Mouse (Mus musculus) embryonic facial prominence, embryonic 10.5 days (tissue): ENCODE data around the gene Pdxdc1. TPM values are rescaled to one million over a fixed set of nuclear protein-coding genes. Genes with fewer than 3 reads are reported as not detected.
"Not testable (repeated sequence)": the region's sequence is repeated elsewhere in the genome, so short reads cannot be mapped to it uniquely, and the experiment has no call there.

ENCODE experiments used
- DNase-seq: peaks from one replicate; pipeline ENCODE4 v3.0.0-alpha.2; 2017; ENCODE audit warnings: low spot score
- H3K27ac ChIP-seq: fragments of 300-500 bp; sonication (generic); replicated peaks from 2 replicates; pipeline ENCODE4 v1.5.1; 2016; ENCODE audit warnings: mild to moderate bottlenecking
- H3K27me3 ChIP-seq: fragments of 300-500 bp; sonication (generic); replicated peaks from 2 replicates; pipeline ENCODE4 v1.6.1; 2016; ENCODE audit warnings: low read depth, mild to moderate bottlenecking; ENCODE audit not compliant: poor library complexity, severe bottlenecking
- H3K36me3 ChIP-seq: fragments of 300-500 bp; sonication (generic); replicated peaks from 2 replicates; pipeline ENCODE4 v1.6.1; 2016; ENCODE audit warnings: mild to moderate bottlenecking, moderate library complexity
- H3K4me1 ChIP-seq: fragments of 300-500 bp; sonication (generic); 2 replicates; pipeline ENCODE4 v1.6.1; 2016
- H3K4me3 ChIP-seq: fragments of 300-500 bp; sonication (generic); 2 replicates; pipeline ENCODE4 v1.5.1; 2016; ENCODE audit warnings: mild to moderate bottlenecking, moderate library complexity
- H3K9me3 ChIP-seq: fragments of 300-500 bp; sonication (generic); 2 replicates; pipeline ENCODE4 v1.6.1; 2016; ENCODE audit warnings: mild to moderate bottlenecking
- WGBS: fragments of 180-500 bp; shearing (Covaris S2); methylation state at CpG from one replicate; pipeline ENCODE4 v1.1.7; 2016; 5-methylcytosine and 5-hydroxymethylcytosine counted together
- polyA plus RNA-seq: library from polyadenylated mRNA; unstranded; fragments of >200 nt; fragmentation: Nextera tagmentation; extraction: Ambion mirVana; gene quantifications from 2 replicates; pipeline ENCODE4 v1.2.1, GENCODE M21; 2016

Gene Pdxdc1
- polyA plus RNA-seq, 1 experiment from 2014 or later: 72.2 TPM

- Histone ChIP-seq H3K9me3 (no peaks in the 10 kb centered on the region), H3K27ac (peak overlapping the region; percentile 83), H3K36me3 (peaks cover 31% of the 10 kb centered on the region), H3K4me1 (peaks cover 10% of the 10 kb centered on the region), H3K27me3 (no peaks in the 10 kb centered on the region), H3K4me3 (peak overlapping the region; percentile 60)
- DNase-seq: peak; percentile 56
- WGBS: 3% methylated on average over 42 of the region's 42 CpGs
These were observed 34.9 kb downstream of the Pdxdc1 start for GRCm38 (mm10) chr16:13867910-13868514.

GRCm38 (mm10) chr16:13867406-13867805 is 35.5 kb downstream of the Pdxdc1 start:
- not testable (repeated sequence) for H3K9me3 ChIP-seq, H3K27ac ChIP-seq, H3K27me3 ChIP-seq
- Histone ChIP-seq H3K4me1 (peaks cover 10% of the 10 kb centered on the region), H3K36me3 (peaks cover 37% of the 10 kb centered on the region), H3K4me3 (peak overlapping the region; percentile 60; the same call in 1 of the 2 replicates)
- 17% methylated on average over 5 of the region's 5 CpGs for WGBS
- DNase-seq: peak; percentile 28

GRCm38 (mm10) chr16:13866616-13867015 is 36.3 kb downstream of the Pdxdc1 start:
- WGBS: 89% methylated on average over 5 of the region's 5 CpGs
- Histone ChIP-seq H3K27me3 (no peaks in the 10 kb centered on the region), H3K9me3 (no peaks in the 10 kb centered on the region), H3K36me3 (peaks cover 32% of the 10 kb centered on the region), H3K4me1 (peaks cover 10% of the 10 kb centered on the region), H3K27ac (no peak overlapping the region), H3K4me3 (no peak overlapping the region)
- no peak for DNase-seq

GRCm38 (mm10) chr16:13866076-13866475 is 36.9 kb downstream of the Pdxdc1 start:
- Histone ChIP-seq H3K27me3 (no peaks in the 10 kb centered on the region), H3K4me1 (peaks cover 10% of the 10 kb centered on the region), H3K27ac (no peak overlapping the region), H3K4me3 (no peak overlapping the region), H3K9me3 (no peaks in the 10 kb centered on the region), H3K36me3 (peaks cover 28% of the 10 kb centered on the region)
- no peak for DNase-seq
- WGBS: 75% methylated on average over 4 of the region's 4 CpGs

GRCm38 (mm10) chr16:13853886-13854285 is 49.0 kb downstream of the Pdxdc1 start:
- no peak for DNase-seq
- WGBS: 92% methylated on average over 4 of the region's 4 CpGs
- H3K27me3 ChIP-seq: no peaks in the 10 kb centered on the region
- H3K4me1 ChIP-seq: no peaks in the 10 kb centered on the region
- peaks cover 61% of the 10 kb centered on the region for H3K36me3 ChIP-seq
- H3K27ac ChIP-seq: no peak overlapping the region
- H3K4me3 ChIP-seq: no peak overlapping the region
- no peaks in the 10 kb centered on the region for H3K9me3 ChIP-seq

- Histone ChIP-seq H3K36me3 (peaks cover 60% of the 10 kb centered on the region), H3K4me3 (no peak overlapping the region), H3K27ac (no peak overlapping the region), H3K27me3 (no peaks in the 10 kb centered on the region), H3K4me1 (no peaks in the 10 kb centered on the region), H3K9me3 (no peaks in the 10 kb centered on the region)
- 95% methylated on average over 4 of the region's 4 CpGs for WGBS
- DNase-seq: no peak
These were observed 51.5 kb downstream of the Pdxdc1 start for GRCm38 (mm10) chr16:13851446-13851845.

- Histone ChIP-seq H3K4me1 (no peaks in the 10 kb centered on the region), H3K36me3 (peaks cover 68% of the 10 kb centered on the region), H3K9me3 (no peaks in the 10 kb centered on the region), H3K27me3 (no peaks in the 10 kb centered on the region), H3K4me3 (no peak overlapping the region), H3K27ac (no peak overlapping the region)
- WGBS: 83% methylated on average over 2 of the region's 2 CpGs
- DNase-seq: no peak
These were observed 54.6 kb downstream of the Pdxdc1 start for GRCm38 (mm10) chr16:13848310-13848709.

- no peak for DNase-seq
- H3K4me3 ChIP-seq: no peak overlapping the region
- no peaks in the 10 kb centered on the region for H3K9me3 ChIP-seq
- no peaks in the 10 kb centered on the region for H3K27me3 ChIP-seq
- H3K27ac ChIP-seq: no peak overlapping the region
- H3K36me3 ChIP-seq: peaks cover 70% of the 10 kb centered on the region
- 91% methylated on average over 1 of the region's 1 CpGs for WGBS
- no peaks in the 10 kb centered on the region for H3K4me1 ChIP-seq
These were observed 56.3 kb downstream of the Pdxdc1 start for GRCm38 (mm10) chr16:13846675-13847074.

- H3K9me3 ChIP-seq: no peaks in the 10 kb centered on the region
- peaks cover 79% of the 10 kb centered on the region for H3K36me3 ChIP-seq
- WGBS: 90% methylated on average over 5 of the region's 5 CpGs
- H3K4me1 ChIP-seq: no peaks in the 10 kb centered on the region
- H3K27me3 ChIP-seq: no peaks in the 10 kb centered on the region
- no peak overlapping the region for H3K27ac ChIP-seq
- no peak for DNase-seq
- H3K4me3 ChIP-seq: no peak overlapping the region
These were observed 57.9 kb downstream of the Pdxdc1 start for GRCm38 (mm10) chr16:13845031-13845430.

GRCm38 (mm10) chr16:13840956-13841355 is 62.0 kb downstream of the Pdxdc1 start:
- Histone ChIP-seq H3K27ac (no peak overlapping the region), H3K36me3 (peaks cover 95% of the 10 kb centered on the region), H3K4me3 (no peak overlapping the region), H3K27me3 (no peaks in the 10 kb centered on the region), H3K9me3 (no peaks in the 10 kb centered on the region), H3K4me1 (no peaks in the 10 kb centered on the region)
- DNase-seq: no peak
- 95% methylated on average over 3 of the region's 3 CpGs for WGBS

GRCm38 (mm10) chr16:13840056-13840455 is 62.9 kb downstream of the Pdxdc1 start:
- no peaks in the 10 kb centered on the region for H3K9me3 ChIP-seq
- no peaks in the 10 kb centered on the region for H3K27me3 ChIP-seq
- DNase-seq: no peak
- no peak overlapping the region for H3K27ac ChIP-seq
- H3K36me3 ChIP-seq: peaks cover 94% of the 10 kb centered on the region
- no peak overlapping the region for H3K4me3 ChIP-seq
- no peaks in the 10 kb centered on the region for H3K4me1 ChIP-seq
- 89% methylated on average over 7 of the region's 7 CpGs for WGBS

GRCm38 (mm10) chr16:13834382-13834781 is 68.5 kb downstream of the Pdxdc1 start:
- no peak for DNase-seq
- no peaks in the 10 kb centered on the region for H3K9me3 ChIP-seq
- WGBS: 95% methylated on average over 5 of the region's 5 CpGs
- peaks cover 99% of the 10 kb centered on the region for H3K36me3 ChIP-seq
- H3K4me1 ChIP-seq: no peaks in the 10 kb centered on the region
- no peak overlapping the region for H3K27ac ChIP-seq
- no peak overlapping the region for H3K4me3 ChIP-seq
- H3K27me3 ChIP-seq: no peaks in the 10 kb centered on the region

- H3K27ac ChIP-seq: no peak overlapping the region
These were observed 71.3 kb downstream of the Pdxdc1 start for GRCm38 (mm10) chr16:13831606-13832005.

More at GRCm38 (mm10) chr16:13831606-13832005, 71.3 kb downstream of the Pdxdc1 start:
- Histone ChIP-seq H3K4me3 (no peak overlapping the region), H3K27me3 (no peaks in the 10 kb centered on the region), H3K4me1 (no peaks in the 10 kb centered on the region), H3K9me3 (no peaks in the 10 kb centered on the region), H3K36me3 (peaks cover 99% of the 10 kb centered on the region)
- 87% methylated on average over 5 of the region's 5 CpGs for WGBS
- DNase-seq: no peak
